Comparison of ENCODE assay signal across 8 mouse cellular contexts in genomic region chr16:77593828-77594421, GRCm38 (mm10). TPM values are rescaled to one million over a fixed set of nuclear protein-coding genes. Genes with fewer than 3 reads are reported as not detected.
DNase-seq lines count a peak whose midpoint lies in the region; ATAC-seq and TF ChIP-seq lines count a peak whose summit lies in the region.
"Had no signal": no experiment of that assay in that cellular context is flagged by ENCODE, and none has a peak within 500 bp of the region (broad histone marks: within the 10 kb centered on the region; RNA-seq: fewer than 3 reads in every experiment).

No protein-coding gene starts in this region.

- DNase-seq in adrenal gland, postnatal 25 days: peak; percentile 62
- DNase-seq in cerebellum, postnatal 4 days (ENCODE audit: low spot score in 2 of 2): peak; percentile 56 to 86
- peak; percentile 75 to 80 for DNase-seq in heart, adult 2 months
- DNase-seq in kidney, postnatal 0 days (ENCODE audit: low spot score): peak; percentile 50
- peak; percentile 13 for DNase-seq in liver, postnatal 0 days
- DNase-seq in ovary, postnatal 10 days (ENCODE audit: low spot score): peak; percentile 54

- WGBS in heart, adult 2 months: 8% methylated on average over 12 of the region's 12 CpGs
- 50% methylated on average over 12 of the region's 12 CpGs for WGBS in kidney, postnatal 0 days
- 63% methylated on average over 12 of the region's 12 CpGs for WGBS in liver, postnatal 0 days (ENCODE audit: insufficient replicate concordance)

- peak overlapping the region; percentile 85 for H3K27ac ChIP-seq in heart, adult 2 months
- no peak overlapping the region for H3K27ac ChIP-seq in kidney, postnatal 0 days
- H3K27ac ChIP-seq in liver, postnatal 0 days (ENCODE audit: low read depth): no peak overlapping the region

- peaks cover 6% of the 10 kb centered on the region for H3K4me1 ChIP-seq in heart, adult 2 months (ENCODE audit: control insufficient read depth, insufficient read depth, low read length)
- H3K4me1 ChIP-seq in kidney, postnatal 0 days (replicated peaks; ENCODE audit: insufficient read depth, low read length): no peaks in the 10 kb centered on the region
- H3K4me1 ChIP-seq in liver, postnatal 0 days (ENCODE audit: insufficient read depth): no peaks in the 10 kb centered on the region

- TF ChIP-seq CTCF in heart, adult 2 months (IDR thresholded peaks at IDR 0.05): no peak
- TF ChIP-seq CTCF in kidney, postnatal 0 days (IDR thresholded peaks at IDR 0.05; ENCODE audit: low read depth): no peak
- no peak for TF ChIP-seq CTCF in liver, postnatal 0 days (IDR thresholded peaks at IDR 0.05; ENCODE audit: low read depth)

- H3K27me3 ChIP-seq in heart, adult 2 months (ENCODE audit: control insufficient read depth, insufficient read depth, low read length): no peaks in the 10 kb centered on the region
- no peaks in the 10 kb centered on the region for H3K27me3 ChIP-seq in kidney, postnatal 0 days (ENCODE audit: insufficient read depth, low read length)
- no peaks in the 10 kb centered on the region for H3K27me3 ChIP-seq in liver, postnatal 0 days (ENCODE audit: insufficient read depth, low read length)

- H3K79me2 ChIP-seq in heart, adult 2 months (replicated peaks; ENCODE audit: control insufficient read depth, insufficient read depth, low read length): no peaks in the 10 kb centered on the region

- peak; percentile 40; the same call in 1 of the 2 replicates for TF ChIP-seq POLR2A in heart, adult 2 months (IDR thresholded peaks at IDR 0.05; ENCODE audit: insufficient read depth, low read depth, low read length)

- ATAC-seq in kidney, postnatal 0 days (replicated peaks; ENCODE audit: low FRiP score, low read depth): no peak
- ATAC-seq in liver, postnatal 0 days: no peak
- ATAC-seq in erythroid progenitor cell, adult 5-6 weeks (replicated peaks; ENCODE audit: low FRiP score, poor library complexity, severe bottlenecking): no peak

- H3K4me3 ChIP-seq in heart, adult 2 months: peak overlapping the region; percentile 42
- H3K4me3 ChIP-seq in kidney, postnatal 0 days (replicated peaks; ENCODE audit: low read depth, low read length): 0 out of 2 replicates have a peak overlapping the region, but pooled peaks have one; percentile 6
- H3K4me3 ChIP-seq in liver, postnatal 0 days (ENCODE audit: low read depth, low read length): no peak overlapping the region

- H3K9ac ChIP-seq in heart, adult 2 months (ENCODE audit: low read depth, low read length): peak overlapping the region; percentile 54
- H3K9ac ChIP-seq in kidney, postnatal 0 days (ENCODE audit: low read depth, low read length): no peak overlapping the region
- no peak overlapping the region for H3K9ac ChIP-seq in liver, postnatal 0 days (replicated peaks)

- intact Hi-C loops in heart, adult 2 months (cut with DNase I): loop anchor here (1.0 kb wide), 1 partner anchor 94 kb away; no protein-coding TSS in a partner anchor

- no peaks in the 10 kb centered on the region for H3K9me3 ChIP-seq in kidney, postnatal 0 days (replicated peaks; ENCODE audit: low read length)
- H3K9me3 ChIP-seq in liver, postnatal 0 days (ENCODE audit: low read length): no peaks in the 10 kb centered on the region

- no peaks in the 10 kb centered on the region; the same call in 1 of the 2 replicates for H3K36me3 ChIP-seq in heart, adult 2 months (ENCODE audit: control insufficient read depth, insufficient read depth, low read length)
- H3K36me3 ChIP-seq in kidney, postnatal 0 days (ENCODE audit: insufficient read depth, low read length): no peaks in the 10 kb centered on the region
- H3K36me3 ChIP-seq in liver, postnatal 0 days (replicated peaks; ENCODE audit: insufficient read depth, low read length): no peaks in the 10 kb centered on the region

- H3K4me2 ChIP-seq in kidney, postnatal 0 days (ENCODE audit: low read length): peak overlapping the region; percentile 27
- H3K4me2 ChIP-seq in liver, postnatal 0 days (ENCODE audit: low read depth, low read length): peak overlapping the region; percentile 4; the same call in 1 of the 2 replicates

- no peak for TF ChIP-seq EP300 in heart, adult 2 months (IDR thresholded peaks at IDR 0.05; ENCODE audit: insufficient read depth, low read depth, low read length)
- TF ChIP-seq EP300 in liver, postnatal 0 days (IDR thresholded peaks at IDR 0.05; ENCODE audit: low read depth): no peak

RNA-seq across cellular contexts. Expression of gene Gm11146, which starts 8.0 kb away (rescaled TPM):
- not detected in 2 replicates for total RNA-seq in adrenal gland, postnatal 25 days (2021)
- not detected for total RNA-seq in heart, adult 2 months (2021)
- not detected in 2 replicates for polyA plus RNA-seq in heart, adult 2 months (2012; rRNA removed)
- not detected in 2 replicates for polyA plus RNA-seq in kidney, postnatal 0 days (2015; fragmentation: Nextera tagmentation; extraction: Ambion mirVana)
- not detected in 2 replicates for polyA plus RNA-seq in liver, postnatal 0 days (2015; fragmentation: Nextera tagmentation; extraction: Ambion mirVana)
- not detected in 2 replicates for total RNA-seq in erythroid progenitor cell, adult 5-6 weeks (2015; ENCODE audit: low replicate concordance)
- not detected in 2 replicates for total RNA-seq in erythroid progenitor cell, adult 5-6 weeks (2017; ENCODE audit: low replicate concordance)
- polyA plus RNA-seq: small intestine, adult 2 months had no signal

Comparison
In these comparisons a context has a peak if more than half of its experiments do, and no peak if none do; other contexts are left out.
1. DNase-seq: peak in every context shown above with its lines; median percentile 78 in heart, adult 2 months; 71 in cerebellum, postnatal 4 days; 62 in adrenal gland, postnatal 25 days; 54 in ovary, postnatal 10 days; 50 in kidney, postnatal 0 days; 13 in liver, postnatal 0 days.